Mouse (Mus musculus): ENCODE data around the gene Trappc11. TPM values are rescaled to one million over a fixed set of nuclear protein-coding genes. Genes with fewer than 3 reads are reported as not detected.

Gene Trappc11
- 10.8 TPM for polyA plus RNA-seq (2012; fragmentation: generic; extraction: Trizol)
- long read RNA-seq, experiment 1, full-length matches to known transcripts = 6 of 11 reads
- long read RNA-seq, experiment 1, partial matches to known transcripts = 2 of 11 reads
- long read RNA-seq, experiment 1, other reads (novel, unspliced or antisense) = 3 of 11 reads
- long read RNA-seq, experiment 2, full-length matches to known transcripts = 114 of 140 reads
- long read RNA-seq, experiment 2, partial matches to known transcripts = 11 of 140 reads
- long read RNA-seq, experiment 2, other reads (novel, unspliced or antisense) = 15 of 140 reads

GRCm38 (mm10) chr8:47533344-47534125, at the start of gene Trappc11, which contains the start of gene Rwdd4a:
TSS of gene Trappc11 (minus strand) at chr8:47533470.
TSS of gene Rwdd4a (plus strand) at chr8:47533664.
- no peaks in the 10 kb centered on the region for H3K27me3 ChIP-seq (ENCODE audit: control insufficient read depth, insufficient read depth, insufficient read length)
- H3K79me3 ChIP-seq (ENCODE audit: low read depth) = peaks cover 33% of the 10 kb centered on the region
- peaks cover 18% of the 10 kb centered on the region for H3K36me3 ChIP-seq (ENCODE audit: control insufficient read depth, insufficient read depth)
- no peak for TF ChIP-seq CTCF (IDR thresholded peaks at IDR 0.05; ENCODE audit: control insufficient read depth, insufficient read depth, insufficient read length)
- no peak for TF ChIP-seq FOSL1 (IDR thresholded peaks at IDR 0.05; ENCODE audit: insufficient read depth, low read length, poor library complexity, severe bottlenecking)
- TF ChIP-seq MAX (IDR thresholded peaks at IDR 0.05) = peak; percentile 11
- no peak for TF ChIP-seq USF1 (IDR thresholded peaks at IDR 0.05; ENCODE audit: low read depth)
- TF ChIP-seq MYOG (IDR thresholded peaks at IDR 0.05; ENCODE audit: control insufficient read depth, extremely low read depth, insufficient read length) = no peak
- TF ChIP-seq CEBPB (IDR thresholded peaks at IDR 0.05; ENCODE audit: low read depth) = no peak
- TF ChIP-seq MYOD1 (IDR thresholded peaks at IDR 0.05; ENCODE audit: control insufficient read depth, insufficient read length, low read depth) = no peak
- H3K79me2 ChIP-seq (ENCODE audit: control insufficient read depth, insufficient read depth) = peaks cover 52% of the 10 kb centered on the region
- H3ac ChIP-seq (ENCODE audit: control insufficient read depth, insufficient read length, low read depth) = peak within 1 kb of the TSS; percentile 90
- peak within 1 kb of the TSS; percentile 86 for H3K4me3 ChIP-seq (ENCODE audit: insufficient read depth, poor library complexity, severe bottlenecking)

GRCm38 (mm10) chr8:47581454-47581853, 48.2 kb upstream of the Trappc11 start:
- H3K4me3 ChIP-seq (ENCODE audit: insufficient read depth, poor library complexity, severe bottlenecking) = no peak overlapping the region
- TF ChIP-seq MAX (IDR thresholded peaks at IDR 0.05) = no peak
- no peak for TF ChIP-seq CTCF (IDR thresholded peaks at IDR 0.05; ENCODE audit: control insufficient read depth, insufficient read depth, insufficient read length)
- no peak for TF ChIP-seq CEBPB (IDR thresholded peaks at IDR 0.05; ENCODE audit: low read depth)
- TF ChIP-seq FOSL1 (IDR thresholded peaks at IDR 0.05; ENCODE audit: insufficient read depth, low read length, poor library complexity, severe bottlenecking) = no peak
- TF ChIP-seq MYOD1 (IDR thresholded peaks at IDR 0.05; ENCODE audit: control insufficient read depth, insufficient read length, low read depth) = no peak
- TF ChIP-seq MYOG (IDR thresholded peaks at IDR 0.05; ENCODE audit: control insufficient read depth, extremely low read depth, insufficient read length) = no peak
- no peak for TF ChIP-seq USF1 (IDR thresholded peaks at IDR 0.05; ENCODE audit: low read depth)
- H3K27me3 ChIP-seq (ENCODE audit: control insufficient read depth, insufficient read depth, insufficient read length) = no peaks in the 10 kb centered on the region
- H3K79me3 ChIP-seq (ENCODE audit: low read depth) = no peaks in the 10 kb centered on the region
- no peaks in the 10 kb centered on the region for H3K36me3 ChIP-seq (ENCODE audit: control insufficient read depth, insufficient read depth)
- H3K79me2 ChIP-seq (ENCODE audit: control insufficient read depth, insufficient read depth) = no peaks in the 10 kb centered on the region
- no peak overlapping the region for H3ac ChIP-seq (ENCODE audit: control insufficient read depth, insufficient read length, low read depth)

GRCm38 (mm10) chr8:47573482-47573881, 40.2 kb upstream of the Trappc11 start:
- TF ChIP-seq CEBPB (IDR thresholded peaks at IDR 0.05; ENCODE audit: low read depth) (no peak), MAX (IDR thresholded peaks at IDR 0.05) (no peak), FOSL1 (IDR thresholded peaks at IDR 0.05; ENCODE audit: insufficient read depth, low read length, poor library complexity, severe bottlenecking) (no peak), MYOD1 (IDR thresholded peaks at IDR 0.05; ENCODE audit: control insufficient read depth, insufficient read length, low read depth) (no peak), MYOG (IDR thresholded peaks at IDR 0.05; ENCODE audit: control insufficient read depth, extremely low read depth, insufficient read length) (no peak), USF1 (IDR thresholded peaks at IDR 0.05; ENCODE audit: low read depth) (no peak), CTCF (IDR thresholded peaks at IDR 0.05; ENCODE audit: control insufficient read depth, insufficient read depth, insufficient read length) (no peak)

GRCm38 (mm10) chr8:47570161-47570560, 36.9 kb upstream of the Trappc11 start:
- TF ChIP-seq USF1 (IDR thresholded peaks at IDR 0.05; ENCODE audit: low read depth) (no peak), CTCF (IDR thresholded peaks at IDR 0.05; ENCODE audit: control insufficient read depth, insufficient read depth, insufficient read length) (no peak), CEBPB (IDR thresholded peaks at IDR 0.05; ENCODE audit: low read depth) (no peak), MYOD1 (IDR thresholded peaks at IDR 0.05; ENCODE audit: control insufficient read depth, insufficient read length, low read depth) (no peak), FOSL1 (IDR thresholded peaks at IDR 0.05; ENCODE audit: insufficient read depth, low read length, poor library complexity, severe bottlenecking) (no peak), MYOG (IDR thresholded peaks at IDR 0.05; ENCODE audit: control insufficient read depth, extremely low read depth, insufficient read length) (no peak), MAX (IDR thresholded peaks at IDR 0.05) (no peak)
- Histone ChIP-seq H3K27me3 (ENCODE audit: control insufficient read depth, insufficient read depth, insufficient read length) (no peaks in the 10 kb centered on the region), H3K36me3 (ENCODE audit: control insufficient read depth, insufficient read depth) (no peaks in the 10 kb centered on the region), H3ac (ENCODE audit: control insufficient read depth, insufficient read length, low read depth) (no peak overlapping the region), H3K4me3 (ENCODE audit: insufficient read depth, poor library complexity, severe bottlenecking) (no peak overlapping the region), H3K79me3 (ENCODE audit: low read depth) (no peaks in the 10 kb centered on the region), H3K79me2 (ENCODE audit: control insufficient read depth, insufficient read depth) (no peaks in the 10 kb centered on the region)

More at GRCm38 (mm10) chr8:47573482-47573881, 40.2 kb upstream of the Trappc11 start:
- no peaks in the 10 kb centered on the region for H3K79me3 ChIP-seq (ENCODE audit: low read depth)
- no peaks in the 10 kb centered on the region for H3K36me3 ChIP-seq (ENCODE audit: control insufficient read depth, insufficient read depth)
- H3ac ChIP-seq (ENCODE audit: control insufficient read depth, insufficient read length, low read depth) = no peak overlapping the region
- no peak overlapping the region for H3K4me3 ChIP-seq (ENCODE audit: insufficient read depth, poor library complexity, severe bottlenecking)
- no peaks in the 10 kb centered on the region for H3K79me2 ChIP-seq (ENCODE audit: control insufficient read depth, insufficient read depth)
- no peaks in the 10 kb centered on the region for H3K27me3 ChIP-seq (ENCODE audit: control insufficient read depth, insufficient read depth, insufficient read length)

GRCm38 (mm10) chr8:47568098-47568497, 34.8 kb upstream of the Trappc11 start:
- Histone ChIP-seq H3K4me3 (ENCODE audit: insufficient read depth, poor library complexity, severe bottlenecking) (no peak overlapping the region), H3K79me3 (ENCODE audit: low read depth) (no peaks in the 10 kb centered on the region), H3K79me2 (ENCODE audit: control insufficient read depth, insufficient read depth) (no peaks in the 10 kb centered on the region), H3ac (ENCODE audit: control insufficient read depth, insufficient read length, low read depth) (no peak overlapping the region), H3K27me3 (ENCODE audit: control insufficient read depth, insufficient read depth, insufficient read length) (no peaks in the 10 kb centered on the region), H3K36me3 (ENCODE audit: control insufficient read depth, insufficient read depth) (no peaks in the 10 kb centered on the region)
- TF ChIP-seq CTCF (IDR thresholded peaks at IDR 0.05; ENCODE audit: control insufficient read depth, insufficient read depth, insufficient read length) = no peak
- TF ChIP-seq MYOG (IDR thresholded peaks at IDR 0.05; ENCODE audit: control insufficient read depth, extremely low read depth, insufficient read length) = no peak
- TF ChIP-seq FOSL1 (IDR thresholded peaks at IDR 0.05; ENCODE audit: insufficient read depth, low read length, poor library complexity, severe bottlenecking) = no peak
- TF ChIP-seq MYOD1 (IDR thresholded peaks at IDR 0.05; ENCODE audit: control insufficient read depth, insufficient read length, low read depth) = no peak
- no peak for TF ChIP-seq CEBPB (IDR thresholded peaks at IDR 0.05; ENCODE audit: low read depth)
